Mouse (Mus musculus) left cerebral cortex, adult 8-10 months (tissue): ENCODE results near the gene Zdhhc22. TPM values are rescaled to one million over a fixed set of nuclear protein-coding genes. Genes with fewer than 3 reads are reported as not detected.

Source experiments
- DNase-seq, 2 experiments: peaks; one replicate each; pipeline ENCODE4 v3.0.0; 2022; ENCODE audit warnings: low spot score in 2 of 2
- microRNA-seq, 2 experiments: library from miRNA; unstranded; fragments of <30 nt; microRNA quantifications; one replicate each; pipeline ENCODE4 v1.2.0; 2022
- total RNA-seq, 4 experiments: library from RNA; stranded (reverse); gene quantifications; 2 replicates each; pipeline ENCODE4 v1.2.4; 2022

Zdhhc22 gene
- total RNA-seq, 4 experiments from 2014 or later: 46.9 to 56.7 (median 53.3) TPM

GRCm38 (mm10) chr12:86938571-86938970 lies 51.7 kb downstream of the Zdhhc22 start:
- no peak for DNase-seq

GRCm38 (mm10) chr12:86936587-86937343 lies 53.5 kb downstream of the Zdhhc22 start:
- no peak for DNase-seq

GRCm38 (mm10) chr12:86935692-86936282 lies 54.4 kb downstream of the Zdhhc22 start:
- DNase-seq: no peak

GRCm38 (mm10) chr12:86934748-86935147 lies 55.5 kb downstream of the Zdhhc22 start:
- DNase-seq: no peak

GRCm38 (mm10) chr12:86932575-86932952 lies 57.7 kb downstream of the Zdhhc22 start:
- DNase-seq: no peak

- no peak for DNase-seq
Measured at GRCm38 (mm10) chr12:86931919-86932574, 58.2 kb downstream of the Zdhhc22 start.

- DNase-seq: no peak
Measured at GRCm38 (mm10) chr12:86930934-86931729, 59.1 kb downstream of the Zdhhc22 start.

Small RNA genes lying within 50 kb of the gene (microRNA-seq; reads per million reads assigned to microRNA genes)
- gene Gm25847: 0 reads per million in 2 experiments

Other genes with a start within 250 kb of the Zdhhc22 start
- 10 to 100 TPM; 60.7 to 74.9 (median 68.5) TPM for gene Irf2bpl, start 105.6 kb downstream of the Zdhhc22 start, total RNA-seq
- gene Cipc, start 43.4 kb downstream of the Zdhhc22 start, total RNA-seq: 100 to 1,000 TPM in 1 of 4 experiments, 10 to 100 TPM in 3; 95.7 to 109 (median 99.4) TPM
- 10 to 100 TPM; 34.8 to 43.8 (median 37.5) TPM for gene Tmem63c, start 30.9 kb upstream of the Zdhhc22 start, total RNA-seq
- 10 to 100 TPM in 1 of 4 experiments, 1 to 10 TPM in 3; 7.1 to 10.4 (median 8.5) TPM for gene Ngb, start 112.1 kb upstream of the Zdhhc22 start, total RNA-seq
- 10 to 100 TPM; 52.3 to 58.4 (median 55.2) TPM for gene Gstz1, start 156.7 kb upstream of the Zdhhc22 start, total RNA-seq
- gene Pomt2, start 157.5 kb upstream of the Zdhhc22 start, total RNA-seq: 10 to 100 TPM; 18.3 to 19.6 (median 19.1) TPM
- gene Samd15, start 209.3 kb upstream of the Zdhhc22 start, total RNA-seq: 1 to 10 TPM; 3.5 to 7.3 (median 5.1) TPM
- 10 to 100 TPM; 27.7 to 30.1 (median 29.0) TPM for gene Tmed8, start 210.0 kb upstream of the Zdhhc22 start, total RNA-seq
- 1 to 10 TPM in 2 of 4 experiments, under 1 TPM in 2; 0.89 to 1.6 (median 1.0) TPM for gene Noxred1, start 248.3 kb upstream of the Zdhhc22 start, total RNA-seq